Mouse (Mus musculus): ENCODE data around the gene Zfp988. TPM values are rescaled to one million over a fixed set of nuclear protein-coding genes. Genes with fewer than 3 reads are reported as not detected.
"Not testable (repeated sequence)": the region's sequence is repeated elsewhere in the genome, so short reads cannot be mapped to it uniquely, and the experiment has no call there.

The Zfp988 gene
- polyA plus RNA-seq, 1 experiment from 2014 or later = not detected

DNA sequence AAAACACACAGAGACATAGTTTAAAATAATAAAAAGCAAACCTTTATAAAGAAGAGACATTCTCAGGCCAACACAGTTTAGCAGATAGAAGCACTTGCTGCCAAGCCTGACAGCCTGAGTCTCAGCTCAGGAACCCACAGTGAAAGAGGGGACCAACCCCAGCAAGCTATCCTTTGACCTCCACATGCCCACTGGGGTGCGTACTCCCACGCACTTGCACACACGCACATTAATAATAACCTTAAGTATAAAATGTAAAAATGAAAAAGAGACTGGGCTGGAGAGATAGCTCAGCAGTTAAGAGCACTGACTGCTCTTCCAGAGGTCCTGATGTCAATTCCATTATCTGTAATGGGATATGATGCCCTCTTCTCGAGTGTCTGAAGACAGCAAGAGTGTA, 41.8 kb downstream of the Zfp988 start:
- not testable (repeated sequence) for H3K36me3 ChIP-seq; H3K27me3 ChIP-seq; H3K9ac ChIP-seq (replicated peaks); ATAC-seq; H3K4me1 ChIP-seq (replicated peaks); H3K4me3 ChIP-seq (replicated peaks); H3K27ac ChIP-seq; H3K4me2 ChIP-seq (replicated peaks)
- peaks cover 75% of the 10 kb centered on the region for H3K9me3 ChIP-seq
- 71% methylated on average over 4 of the region's 4 CpGs for WGBS

GRCm38 (mm10) chr4:147347880-147348279, 42.4 kb downstream of the Zfp988 start:
- not testable (repeated sequence) for H3K36me3 ChIP-seq; H3K4me2 ChIP-seq (replicated peaks); H3K27ac ChIP-seq; H3K4me3 ChIP-seq (replicated peaks); H3K27me3 ChIP-seq; H3K9ac ChIP-seq (replicated peaks); H3K4me1 ChIP-seq (replicated peaks); ATAC-seq
- WGBS = 89% methylated on average over 2 of the region's 3 CpGs
- H3K9me3 ChIP-seq = peaks cover 70% of the 10 kb centered on the region

GRCm38 (mm10) chr4:147348401-147348800, 42.9 kb downstream of the Zfp988 start:
- H3K4me3 ChIP-seq (replicated peaks); H3K9ac ChIP-seq (replicated peaks); ATAC-seq; H3K4me1 ChIP-seq (replicated peaks); H3K27me3 ChIP-seq; H3K4me2 ChIP-seq (replicated peaks); H3K36me3 ChIP-seq; H3K27ac ChIP-seq: not testable (repeated sequence)
- H3K9me3 ChIP-seq = peaks cover 65% of the 10 kb centered on the region
- WGBS = 76% methylated on average over 2 of the region's 2 CpGs

DNA sequence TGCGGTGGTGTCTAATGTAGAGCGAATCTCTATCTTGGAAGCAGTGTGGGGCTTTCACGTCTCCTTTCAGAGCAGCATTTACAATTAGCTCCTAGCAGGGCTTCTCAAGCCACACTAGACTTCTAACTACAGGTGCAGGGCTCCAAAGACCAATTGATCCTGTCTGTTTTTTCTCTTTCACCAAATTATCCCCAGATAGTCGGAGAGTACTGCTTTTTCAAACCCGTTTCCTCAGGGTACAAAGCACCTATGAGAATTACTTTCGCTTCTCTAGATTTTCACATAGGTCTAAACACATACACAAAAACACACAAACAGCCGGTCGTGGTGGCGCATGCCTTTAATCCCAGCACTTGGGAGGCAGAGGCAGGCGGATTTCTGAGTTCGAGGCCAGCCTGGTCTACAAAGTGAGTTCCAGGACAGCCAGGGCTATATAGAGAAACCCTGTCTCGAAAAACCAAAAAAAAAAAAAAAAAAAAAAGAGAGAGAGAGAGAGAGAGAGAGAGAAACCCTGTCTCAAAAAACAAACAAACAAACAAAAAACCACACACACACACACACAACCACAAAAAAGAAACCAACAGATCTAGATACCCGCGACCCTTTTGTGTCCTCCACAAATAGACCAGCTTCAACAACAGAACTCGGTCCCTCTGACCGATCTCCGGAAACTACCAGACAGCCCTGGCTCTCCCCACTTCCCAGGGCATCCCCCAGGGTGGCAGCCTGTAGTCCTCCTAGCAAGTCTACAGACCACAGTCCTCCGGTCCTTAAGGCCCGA, 43.6 kb downstream of the Zfp988 start:
- not testable (repeated sequence) for H3K4me3 ChIP-seq (replicated peaks); ATAC-seq; H3K27me3 ChIP-seq; H3K4me2 ChIP-seq (replicated peaks); H3K36me3 ChIP-seq; H3K27ac ChIP-seq; H3K9ac ChIP-seq (replicated peaks); H3K4me1 ChIP-seq (replicated peaks)
- WGBS = 90% methylated on average over 18 of the region's 19 CpGs
- H3K9me3 ChIP-seq = peaks cover 58% of the 10 kb centered on the region

DNA sequence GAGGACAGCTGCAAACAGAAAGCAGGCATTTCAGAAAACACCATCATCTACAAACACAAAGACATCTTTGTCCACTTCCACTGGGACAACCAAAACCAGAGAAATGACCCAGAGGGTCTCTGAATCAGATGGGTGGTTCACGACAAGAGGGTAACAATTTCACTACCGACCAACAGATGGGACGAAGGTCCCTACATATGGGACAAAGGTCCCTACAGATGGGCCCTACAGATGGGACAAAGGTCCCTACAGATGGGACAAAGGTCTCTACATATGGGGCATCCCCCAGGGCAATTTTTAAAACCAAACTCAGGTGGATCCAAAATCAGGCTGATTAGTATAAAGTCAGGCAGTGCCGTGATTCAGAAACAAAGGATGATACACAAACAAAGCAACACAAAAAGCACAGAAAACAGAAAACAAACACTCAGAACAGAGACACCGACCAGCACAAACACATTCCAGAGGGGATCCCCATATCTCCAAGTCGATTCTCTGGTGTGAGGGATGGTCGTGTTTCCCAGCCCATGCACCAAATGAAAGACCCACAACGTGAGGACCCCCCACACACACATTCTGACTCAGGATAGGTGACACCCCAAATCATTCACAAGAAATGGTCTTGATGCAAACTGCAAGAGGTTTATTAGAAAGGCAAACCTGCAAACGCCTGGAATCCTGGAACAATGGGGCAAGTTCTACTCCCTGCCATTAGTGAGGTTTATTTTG, 44.4 kb downstream of the Zfp988 start:
- H3K4me2 ChIP-seq (replicated peaks); H3K4me1 ChIP-seq (replicated peaks); H3K36me3 ChIP-seq; H3K4me3 ChIP-seq (replicated peaks); H3K27me3 ChIP-seq; H3K27ac ChIP-seq; ATAC-seq; H3K9ac ChIP-seq (replicated peaks): not testable (repeated sequence)
- WGBS = 87% methylated on average over 9 of the region's 9 CpGs
- peaks cover 55% of the 10 kb centered on the region for H3K9me3 ChIP-seq

DNA sequence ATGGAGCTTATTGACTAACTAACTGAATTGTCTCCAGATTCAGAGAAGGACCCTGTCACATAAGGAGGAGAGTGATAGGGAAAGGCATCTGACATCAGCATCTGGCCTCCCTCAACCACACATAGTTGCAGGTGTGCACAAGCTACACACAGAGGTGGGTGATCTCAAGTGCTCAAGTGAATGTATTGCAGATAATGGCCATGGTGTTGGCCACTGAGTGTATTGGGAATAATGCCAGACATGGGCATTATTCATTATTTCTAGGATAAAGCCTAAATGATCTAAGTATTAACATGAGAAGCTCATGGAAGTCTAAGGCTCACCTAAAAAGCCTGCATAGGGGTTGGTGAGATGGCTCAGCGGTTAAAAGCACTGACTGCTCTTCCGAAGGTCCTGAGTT, 45.1 kb downstream of the Zfp988 start:
- not testable (repeated sequence) for ATAC-seq; H3K36me3 ChIP-seq; H3K9ac ChIP-seq (replicated peaks); H3K4me3 ChIP-seq (replicated peaks); H3K4me2 ChIP-seq (replicated peaks); H3K4me1 ChIP-seq (replicated peaks); H3K27me3 ChIP-seq; H3K27ac ChIP-seq
- peaks cover 50% of the 10 kb centered on the region for H3K9me3 ChIP-seq
- WGBS = 88% methylated on average over 2 of the region's 2 CpGs

DNA sequence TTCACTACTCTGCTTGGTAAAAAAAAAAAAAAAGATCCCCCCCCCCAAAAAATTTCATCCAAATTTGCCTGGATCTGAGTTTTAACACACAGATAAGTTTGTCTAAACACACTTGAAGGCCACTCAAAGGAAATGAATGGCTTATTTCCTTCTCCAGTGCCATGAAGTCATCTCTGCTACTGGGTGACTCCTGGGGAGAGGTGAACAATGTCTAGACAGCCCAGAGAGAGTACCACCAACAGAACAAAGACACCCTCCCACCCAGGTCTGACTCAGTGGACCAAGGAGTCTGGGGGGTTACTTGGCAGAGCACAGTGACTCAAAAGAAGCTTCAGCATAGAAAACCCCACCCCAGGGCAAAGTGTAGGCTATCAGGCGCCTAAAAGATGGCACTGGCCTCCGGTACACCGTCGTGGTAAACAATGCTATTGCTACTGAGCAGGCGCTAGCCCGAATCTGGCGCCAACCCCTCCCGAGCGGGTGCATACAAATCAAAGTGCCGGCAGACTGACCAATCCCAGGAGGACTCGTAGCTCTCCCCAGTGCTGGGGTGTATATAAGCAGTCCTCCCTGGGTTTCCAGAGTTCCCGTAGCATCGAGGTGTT, 46.0 kb downstream of the Zfp988 start:
- not testable (repeated sequence) for H3K36me3 ChIP-seq; H3K4me1 ChIP-seq (replicated peaks); H3K27ac ChIP-seq; H3K27me3 ChIP-seq; H3K4me3 ChIP-seq (replicated peaks); ATAC-seq; H3K9ac ChIP-seq (replicated peaks); H3K4me2 ChIP-seq (replicated peaks)
- H3K9me3 ChIP-seq = peaks cover 45% of the 10 kb centered on the region
- 84% methylated on average over 10 of the region's 13 CpGs for WGBS

DNA sequence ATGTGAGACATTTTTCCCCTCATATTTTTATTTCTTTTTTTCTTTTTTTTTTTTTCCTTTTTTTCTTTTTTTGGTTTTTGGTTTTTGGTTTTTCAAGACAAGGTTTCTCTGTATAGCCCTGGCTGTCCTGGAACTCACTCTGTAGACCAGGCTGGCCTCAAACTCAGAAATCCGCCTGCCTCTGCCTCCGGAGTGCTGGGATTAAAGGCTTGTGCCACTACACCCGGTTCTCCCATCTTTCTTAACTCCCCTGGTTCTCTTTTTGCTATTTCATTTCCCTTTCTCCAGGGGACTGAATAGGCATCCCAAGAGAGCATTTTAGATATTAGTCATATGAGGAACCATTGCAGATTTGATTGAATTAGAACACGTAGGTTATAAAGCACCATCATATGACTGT, 48.2 kb downstream of the Zfp988 start:
- not testable (repeated sequence) for H3K4me3 ChIP-seq (replicated peaks); H3K36me3 ChIP-seq; H3K27ac ChIP-seq; H3K4me2 ChIP-seq (replicated peaks); H3K27me3 ChIP-seq; H3K4me1 ChIP-seq (replicated peaks); ATAC-seq; H3K9ac ChIP-seq (replicated peaks)
- H3K9me3 ChIP-seq = peaks cover 29% of the 10 kb centered on the region
- WGBS = 81% methylated on average over 4 of the region's 4 CpGs

GRCm38 (mm10) chr4:147356042-147356441, 50.6 kb downstream of the Zfp988 start:
- not testable (repeated sequence) for H3K4me3 ChIP-seq (replicated peaks); H3K9me3 ChIP-seq; H3K4me1 ChIP-seq (replicated peaks); H3K36me3 ChIP-seq; H3K9ac ChIP-seq (replicated peaks); H3K4me2 ChIP-seq (replicated peaks); H3K27ac ChIP-seq; H3K27me3 ChIP-seq; ATAC-seq
- no CpG with 5 or more reads among the region's 3 CpGs for WGBS

GRCm38 (mm10) chr4:147357195-147357594, 51.7 kb downstream of the Zfp988 start:
- not testable (repeated sequence) for ATAC-seq; H3K9ac ChIP-seq (replicated peaks); H3K27ac ChIP-seq; H3K4me3 ChIP-seq (replicated peaks); H3K4me2 ChIP-seq (replicated peaks); H3K4me1 ChIP-seq (replicated peaks); H3K27me3 ChIP-seq; H3K36me3 ChIP-seq; H3K9me3 ChIP-seq
- WGBS = no CpG with 5 or more reads among the region's 2 CpGs

DNA sequence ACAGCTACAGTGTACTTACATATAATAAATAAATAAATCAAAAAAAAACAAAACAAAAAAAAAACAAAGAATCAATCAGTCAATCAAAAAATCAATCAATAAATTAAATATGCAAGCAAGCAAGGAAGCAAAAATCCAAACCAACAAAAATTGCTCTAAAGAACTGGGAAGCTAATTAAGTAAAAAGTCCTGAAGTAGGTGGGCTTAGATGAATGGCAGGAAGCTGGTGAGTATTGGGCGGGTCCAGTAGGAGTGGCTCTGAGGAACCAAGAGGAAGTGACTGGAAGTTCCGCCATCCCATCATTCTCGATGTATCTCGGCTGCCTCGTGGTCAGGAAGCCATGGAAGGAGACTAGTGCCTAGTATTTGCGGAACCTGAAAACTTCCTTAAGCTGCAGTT, 55.5 kb downstream of the Zfp988 start, which contains the start of gene Zfp978:
Zfp978 (plus strand) TSS at position 301 of the 400 bp plus-strand sequence.
- not testable (repeated sequence) for H3K27me3 ChIP-seq; H3K27ac ChIP-seq; ATAC-seq; H3K4me1 ChIP-seq (replicated peaks); H3K4me2 ChIP-seq (replicated peaks); H3K9ac ChIP-seq (replicated peaks); H3K36me3 ChIP-seq; H3K9me3 ChIP-seq; H3K4me3 ChIP-seq (replicated peaks)
- no CpG with 5 or more reads among the region's 6 CpGs for WGBS

DNA sequence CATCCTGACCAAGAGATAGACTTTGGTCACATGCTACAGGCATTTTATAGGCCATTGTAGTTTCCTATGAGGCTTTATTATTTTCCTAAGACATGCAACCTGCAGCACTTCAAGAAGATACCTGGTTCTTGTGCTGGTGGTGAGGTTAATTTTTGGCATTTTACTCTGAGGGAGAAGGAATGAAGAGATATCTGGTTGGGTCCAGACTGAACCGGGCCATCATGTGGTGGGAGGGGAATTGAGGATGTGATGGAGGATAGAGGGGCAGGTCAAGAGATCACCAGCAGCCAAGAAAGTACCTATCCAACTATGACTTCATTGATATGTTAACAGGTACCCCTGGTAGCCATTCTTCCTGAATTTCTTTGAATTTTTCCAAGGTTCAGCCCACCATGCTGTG, 56.4 kb downstream of the Zfp988 start:
- not testable (repeated sequence) for H3K4me2 ChIP-seq (replicated peaks); H3K9me3 ChIP-seq; H3K27me3 ChIP-seq; H3K4me1 ChIP-seq (replicated peaks); ATAC-seq; H3K36me3 ChIP-seq; H3K27ac ChIP-seq; H3K4me3 ChIP-seq (replicated peaks); H3K9ac ChIP-seq (replicated peaks)
- no CpG with 5 or more reads among the region's 1 CpGs for WGBS
